Mouse (Mus musculus) heart, embryonic 16.5 days (tissue): Measurements from ENCODE around the gene Cobl. TPM values are rescaled to one million over a fixed set of nuclear protein-coding genes. Genes with fewer than 3 reads are reported as not detected.

Experiments
- ATAC-seq: fragments of 200-750 bp; cut with Nextera tagmentation; replicated peaks from 2 replicates; pipeline ENCODE4 v1.8.0; 2017; ENCODE audit warnings: moderate number of reproducible peaks; ENCODE audit not compliant: insufficient read depth, low FRiP score; ENCODE audit errors: extremely low read depth
- H3K27ac ChIP-seq: fragments of 300-500 bp; sonication (generic); 2 replicates; pipeline ENCODE4 v1.5.1; 2014; ENCODE audit warnings: mild to moderate bottlenecking, low read length, control low read depth, moderate library complexity
- H3K27me3 ChIP-seq: fragments of 300-500 bp; sonication (generic); 2 replicates; pipeline ENCODE4 v1.6.1; 2014; ENCODE audit warnings: low read length, mixed read lengths; ENCODE audit not compliant: control insufficient read depth, insufficient read depth
- H3K36me3 ChIP-seq: fragments of 300-500 bp; sonication (generic); 2 replicates; pipeline ENCODE4 v1.6.1; 2014; ENCODE audit not compliant: control insufficient read depth, insufficient read depth
- H3K4me1 ChIP-seq: fragments of 300-500 bp; sonication (generic); 2 replicates; pipeline ENCODE4 v1.6.1; 2014; ENCODE audit warnings: low read length, mixed read lengths; ENCODE audit not compliant: control insufficient read depth, insufficient read depth
- H3K4me2 ChIP-seq: fragments of 300-500 bp; sonication (generic); 2 replicates; pipeline ENCODE4 v1.6.1; 2014; ENCODE audit warnings: low read depth, mild to moderate bottlenecking, control low read depth, low read length
- H3K4me3 ChIP-seq: fragments of 300-500 bp; sonication (generic); 2 replicates; pipeline ENCODE4 v1.5.1; 2014; ENCODE audit warnings: mild to moderate bottlenecking, control low read depth, low read length
- H3K9ac ChIP-seq: fragments of 300-500 bp; sonication (generic); 2 replicates; pipeline ENCODE4 v1.6.1; 2014; ENCODE audit warnings: low read length, control low read depth
- H3K9me3 ChIP-seq: fragments of 300-500 bp; sonication (generic); replicated peaks from 2 replicates; pipeline ENCODE4 v1.6.1; 2016; ENCODE audit warnings: low read length; ENCODE audit not compliant: control insufficient read depth
- whole genome bisulfite sequencing: fragments of 180-500 bp; shearing (Covaris S2); extraction: QIAGEN DNeasy Blood & Tissue Kit; methylation state at CpG from one replicate; pipeline ENCODE4 v1.1.7; 2014; 5-methylcytosine and 5-hydroxymethylcytosine counted together
- polyA plus RNA-seq: library from polyadenylated mRNA; unstranded; fragments of >200 nt; fragmentation: Nextera tagmentation; extraction: Ambion mirVana; gene quantifications from 2 replicates; pipeline ENCODE4 v1.2.1, GENCODE M21; 2015

Cobl gene
- polyA plus RNA-seq = 43.0 and 45.4 TPM in 2 replicates

DNA sequence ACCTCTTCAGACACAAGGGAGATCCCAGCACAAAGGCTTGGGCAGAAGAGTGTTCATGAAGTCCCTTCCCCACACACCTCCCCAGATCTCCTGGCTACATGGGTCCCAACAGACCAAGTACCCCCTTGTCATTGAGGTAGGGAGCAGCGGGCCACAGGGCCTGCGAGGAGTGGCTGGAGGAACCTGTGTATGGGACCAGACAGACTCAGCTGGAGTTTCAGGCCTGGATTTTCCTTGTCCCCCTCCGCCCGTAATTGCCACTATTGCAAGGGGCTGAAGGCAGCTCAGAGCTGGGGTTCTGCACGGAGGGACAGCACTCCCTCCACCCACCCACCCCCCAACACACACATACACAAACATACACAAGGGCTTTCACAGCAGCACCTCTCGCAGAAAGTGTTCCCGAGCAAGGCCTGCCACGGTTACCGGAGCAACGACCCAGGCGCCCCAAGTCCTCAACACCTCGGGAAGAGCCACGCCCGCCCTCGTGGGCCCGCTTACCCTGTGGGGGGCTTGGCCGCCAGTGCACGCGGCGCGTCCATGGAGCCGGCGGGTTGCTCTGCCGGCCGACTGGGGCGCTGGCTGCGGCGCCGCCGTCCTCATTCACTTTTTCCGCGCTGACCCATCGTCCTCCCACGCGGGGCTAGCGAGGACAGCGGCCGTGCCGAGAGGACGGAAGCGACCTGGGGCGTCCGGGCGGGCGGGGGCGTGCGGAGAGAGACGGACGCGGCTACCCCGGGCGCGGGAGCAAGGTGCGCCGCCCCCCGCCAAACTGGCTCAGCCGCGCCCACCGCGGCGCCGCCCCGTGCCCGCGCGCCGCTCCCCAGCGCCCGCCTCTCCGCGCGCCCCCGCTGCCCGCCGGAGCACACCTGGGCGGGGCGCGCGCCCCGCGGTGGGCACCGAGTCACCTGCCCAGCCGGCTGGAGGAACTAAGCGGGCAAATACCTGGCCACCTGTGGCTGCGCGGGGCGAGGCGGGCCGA, at the start of gene Cobl:
Cobl (minus strand) TSS at position 780 of the 982 bp plus-strand sequence.
- H3K27me3 ChIP-seq = peaks cover 6% of the 10 kb centered on the region; the same call in 1 of the 2 replicates
- H3K4me2 ChIP-seq = peak within 1 kb of the TSS; percentile 92
- no peaks in the 10 kb centered on the region for H3K36me3 ChIP-seq
- no peaks in the 10 kb centered on the region for H3K9me3 ChIP-seq
- H3K4me3 ChIP-seq = peak within 1 kb of the TSS; percentile 79
- peak; percentile 71 for ATAC-seq
- no peak within 1 kb of the TSS for H3K27ac ChIP-seq
- peaks cover 6% of the 10 kb centered on the region for H3K4me1 ChIP-seq
- under 1% methylated on average over 64 of the region's 89 CpGs for WGBS
- peak within 1 kb of the TSS; percentile 84 for H3K9ac ChIP-seq

DNA sequence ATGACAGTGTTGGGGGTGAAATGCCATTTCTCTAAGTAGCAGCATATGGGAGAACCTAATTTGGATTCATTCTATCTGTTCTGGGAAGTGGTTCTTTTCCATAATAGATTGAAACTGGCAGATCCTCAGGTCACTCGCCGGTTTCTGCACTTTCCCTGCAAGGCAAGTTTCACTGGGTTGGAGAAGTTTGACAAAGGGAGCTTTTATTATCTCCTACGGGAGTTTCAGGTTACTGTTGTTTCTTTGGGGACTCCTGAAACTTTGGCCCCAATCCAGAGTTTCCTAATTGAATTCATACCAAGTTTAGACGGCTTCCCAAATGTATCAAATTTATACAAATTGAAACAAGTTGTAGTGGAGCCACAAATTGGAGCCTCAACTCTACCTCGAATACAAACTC, 49.0 kb upstream of the Cobl start:
- H3K4me3 ChIP-seq = no peak overlapping the region
- no peak overlapping the region for H3K9ac ChIP-seq
- no peaks in the 10 kb centered on the region for H3K36me3 ChIP-seq
- no peak for ATAC-seq
- H3K27me3 ChIP-seq = no peaks in the 10 kb centered on the region
- H3K9me3 ChIP-seq = no peaks in the 10 kb centered on the region
- no peak overlapping the region for H3K27ac ChIP-seq
- 40% methylated on average over 5 of the region's 5 CpGs for WGBS
- H3K4me1 ChIP-seq = no peaks in the 10 kb centered on the region
- no peak overlapping the region for H3K4me2 ChIP-seq

DNA sequence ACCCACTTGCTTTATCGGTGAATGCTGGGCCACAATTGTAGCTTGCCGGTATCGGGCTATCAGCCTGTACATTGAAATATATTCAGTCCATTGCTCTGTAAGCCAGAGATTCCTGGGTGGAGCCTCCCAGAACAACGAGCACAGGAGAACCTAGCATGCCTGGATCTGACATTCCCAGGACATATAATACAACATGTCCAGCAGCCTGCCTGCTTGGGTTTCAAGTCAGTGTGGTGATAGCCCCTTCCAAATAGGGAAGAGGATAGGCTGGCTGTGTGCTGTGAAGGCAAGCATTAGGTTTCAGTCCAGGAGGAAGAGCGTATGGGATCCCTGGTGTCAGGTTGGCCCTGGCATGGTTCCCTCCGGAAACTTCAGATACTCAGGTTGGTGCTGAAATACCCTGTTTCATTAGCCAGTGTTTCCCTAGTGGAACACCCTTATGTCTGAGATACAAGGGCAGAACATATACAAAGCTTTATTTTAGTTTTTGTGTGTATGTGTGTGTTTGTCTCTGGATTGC, 41.7 kb upstream of the Cobl start:
- whole genome bisulfite sequencing = 82% methylated on average over 6 of the region's 6 CpGs
- H3K9ac ChIP-seq = no peak overlapping the region
- H3K36me3 ChIP-seq = no peaks in the 10 kb centered on the region
- H3K4me2 ChIP-seq = no peak overlapping the region
- H3K4me3 ChIP-seq = no peak overlapping the region
- no peak overlapping the region for H3K27ac ChIP-seq
- no peaks in the 10 kb centered on the region for H3K27me3 ChIP-seq
- H3K9me3 ChIP-seq = no peaks in the 10 kb centered on the region
- no peak for ATAC-seq
- H3K4me1 ChIP-seq = no peaks in the 10 kb centered on the region

DNA sequence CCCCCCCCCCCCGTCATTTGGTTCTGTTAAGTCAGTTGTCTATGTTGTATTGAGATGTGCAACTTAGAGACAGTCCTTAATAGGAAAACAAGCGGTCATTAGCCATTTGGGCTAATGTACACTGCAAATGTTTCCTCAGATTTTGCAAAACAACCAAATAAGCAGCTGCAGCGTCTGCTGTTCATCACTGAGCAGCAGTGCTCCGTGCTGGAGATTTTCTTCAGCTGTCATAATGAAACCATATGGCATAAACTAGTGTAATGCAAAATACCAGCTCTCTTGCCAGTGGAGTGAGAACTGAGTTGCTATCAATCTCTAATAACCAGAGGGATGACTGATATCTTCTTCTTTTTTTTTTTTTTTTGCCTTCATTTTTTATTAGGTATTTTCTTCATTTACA, 39.0 kb upstream of the Cobl start:
- H3K9me3 ChIP-seq = no peaks in the 10 kb centered on the region
- WGBS = 80% methylated on average over 4 of the region's 4 CpGs
- no peak overlapping the region for H3K9ac ChIP-seq
- H3K36me3 ChIP-seq = no peaks in the 10 kb centered on the region
- no peak overlapping the region for H3K4me3 ChIP-seq
- no peak overlapping the region for H3K4me2 ChIP-seq
- H3K27ac ChIP-seq = no peak overlapping the region
- no peak for ATAC-seq
- no peaks in the 10 kb centered on the region for H3K4me1 ChIP-seq
- H3K27me3 ChIP-seq = no peaks in the 10 kb centered on the region

DNA sequence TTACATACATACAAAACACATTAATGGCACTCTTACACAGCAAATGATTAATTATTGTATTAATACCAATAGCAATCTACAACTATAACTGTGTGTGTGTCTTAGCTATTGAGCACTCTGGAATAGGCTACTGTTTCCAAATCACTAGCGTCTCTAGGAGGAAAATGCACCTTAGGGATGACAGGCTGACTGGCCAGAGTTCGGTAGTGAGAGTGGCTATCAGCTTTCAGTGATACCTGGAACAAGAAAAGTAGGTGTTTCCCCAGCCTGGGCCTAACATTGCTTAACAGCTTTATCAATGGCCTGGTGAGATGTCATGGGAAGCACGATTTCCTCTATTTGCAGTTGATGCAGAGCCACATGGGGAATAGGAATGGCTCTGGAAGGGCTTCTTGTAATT, 37.0 kb upstream of the Cobl start:
- Histone ChIP-seq H3K27ac (no peak overlapping the region), H3K4me2 (no peak overlapping the region), H3K27me3 (no peaks in the 10 kb centered on the region), H3K9me3 (no peaks in the 10 kb centered on the region), H3K4me3 (no peak overlapping the region), H3K4me1 (no peaks in the 10 kb centered on the region), H3K36me3 (no peaks in the 10 kb centered on the region), H3K9ac (no peak overlapping the region)
- no peak for ATAC-seq
- 62% methylated on average over 3 of the region's 3 CpGs for WGBS

DNA sequence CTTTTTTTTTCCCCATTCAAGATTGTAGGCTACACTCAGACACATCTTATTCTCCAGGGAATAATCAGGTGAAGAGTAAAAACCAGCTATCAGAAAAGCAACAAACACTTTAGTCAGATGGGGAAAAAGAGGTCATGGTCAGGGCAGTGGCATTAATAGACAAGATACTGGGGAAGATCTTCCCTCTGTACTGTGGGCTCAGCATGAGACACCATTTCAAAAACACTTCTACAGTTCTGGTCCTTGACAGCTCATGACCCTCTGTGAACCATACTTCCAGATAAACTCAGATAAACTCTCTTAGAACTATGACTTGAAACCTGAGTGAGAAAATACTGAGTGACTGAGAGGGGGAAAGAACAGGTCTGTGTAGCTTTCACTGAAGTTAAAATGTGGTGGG, 29.0 kb upstream of the Cobl start:
- Histone ChIP-seq H3K27me3 (no peaks in the 10 kb centered on the region), H3K4me1 (peaks cover 4% of the 10 kb centered on the region; the same call in 1 of the 2 replicates), H3K36me3 (no peaks in the 10 kb centered on the region), H3K4me3 (no peak overlapping the region), H3K9ac (no peak overlapping the region), H3K9me3 (no peaks in the 10 kb centered on the region), H3K27ac (no peak overlapping the region), H3K4me2 (no peak overlapping the region)
- ATAC-seq = no peak; the same call in 1 of the 2 replicates

DNA sequence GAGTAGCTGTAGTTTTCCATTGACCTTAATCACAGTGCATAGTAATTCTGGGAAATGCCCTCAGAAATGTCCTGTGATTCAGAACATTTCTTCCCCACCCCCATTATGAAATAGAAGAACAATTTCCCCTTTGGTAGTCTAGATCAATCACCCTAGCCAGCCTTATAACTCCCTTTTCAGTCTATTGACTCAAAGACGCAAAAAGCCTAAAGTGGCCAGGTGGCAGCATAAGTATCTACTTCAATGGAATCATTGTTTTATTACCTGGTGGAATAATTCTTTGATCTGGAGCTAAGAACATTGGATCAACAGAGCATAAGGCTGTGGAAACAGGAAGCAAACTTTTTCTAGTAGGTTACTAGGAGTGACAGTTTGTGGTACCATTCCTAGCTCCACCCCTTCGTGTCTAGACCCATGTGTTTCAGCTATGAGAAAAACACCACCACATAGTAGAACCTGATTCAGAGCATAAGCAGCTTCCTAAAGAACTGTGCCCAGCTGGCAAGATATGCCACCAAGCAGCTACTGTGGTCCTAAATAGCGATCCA, 15.2 kb upstream of the Cobl start:
- 81% methylated on average over 3 of the region's 3 CpGs for WGBS
- H3K9me3 ChIP-seq = no peaks in the 10 kb centered on the region
- H3K36me3 ChIP-seq = no peaks in the 10 kb centered on the region
- no peak overlapping the region for H3K9ac ChIP-seq
- H3K4me2 ChIP-seq = no peak overlapping the region
- no peak overlapping the region for H3K27ac ChIP-seq
- no peak for ATAC-seq
- H3K4me1 ChIP-seq = no peaks in the 10 kb centered on the region
- H3K4me3 ChIP-seq = no peak overlapping the region
- H3K27me3 ChIP-seq = no peaks in the 10 kb centered on the region

DNA sequence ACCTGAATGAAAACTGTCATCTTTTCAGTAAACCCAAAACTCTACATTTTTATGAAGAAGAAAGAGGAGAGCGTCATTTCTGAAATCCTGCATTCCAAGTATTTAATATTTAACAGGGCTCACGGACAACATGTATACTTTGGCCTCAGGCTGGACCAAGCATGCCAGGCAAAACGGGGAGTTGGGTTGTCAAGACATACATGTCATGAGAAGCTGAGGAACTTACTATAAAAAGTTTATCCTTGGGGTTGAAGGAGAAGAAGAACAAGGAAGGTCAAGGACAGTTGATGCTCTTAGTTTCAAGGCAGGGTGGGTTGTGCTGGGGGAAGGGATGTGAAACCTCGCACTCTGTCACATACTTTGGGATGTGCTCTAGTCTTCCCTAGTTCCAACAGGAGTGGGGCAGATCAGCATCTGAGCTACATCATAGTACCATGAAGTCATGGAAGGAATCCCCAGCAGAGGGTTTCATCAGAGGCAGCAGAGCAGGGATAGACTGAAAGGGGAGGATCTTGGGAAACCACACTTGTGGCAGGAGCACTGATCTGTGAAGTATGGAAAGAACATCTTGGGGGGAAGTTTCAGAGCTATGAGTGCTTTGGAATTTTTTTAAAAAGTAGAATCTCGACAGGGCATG, 9.7 kb upstream of the Cobl start:
- no peak overlapping the region for H3K9ac ChIP-seq
- 65% methylated on average over 5 of the region's 5 CpGs for WGBS

More for the DNA sequence above, 9.7 kb upstream of the Cobl start:
- ATAC-seq = no peak
- Histone ChIP-seq H3K36me3 (no peaks in the 10 kb centered on the region), H3K4me3 (no peak overlapping the region), H3K4me2 (no peak overlapping the region), H3K27me3 (no peaks in the 10 kb centered on the region), H3K4me1 (no peaks in the 10 kb centered on the region), H3K9me3 (no peaks in the 10 kb centered on the region), H3K27ac (no peak overlapping the region)
